Mouse (Mus musculus) yolk sac, embryonic 10.5 days (tissue): ENCODE results near the gene Sdk1.

Experiments
- DNase-seq: peaks from one replicate; pipeline ENCODE4 v3.0.0-alpha.2; 2017; ENCODE audit warnings: low spot score

Gene Sdk1

GRCm38 (mm10) chr5:141463417-141463816, 222.1 kb downstream of the Sdk1 start:
- no peak for DNase-seq

- DNase-seq, result no peak
Observed at GRCm38 (mm10) chr5:141468821-141469220, 227.5 kb downstream of the Sdk1 start.

GRCm38 (mm10) chr5:141505281-141505680, 264.0 kb downstream of the Sdk1 start:
- DNase-seq, result no peak

- DNase-seq, result no peak
Observed at GRCm38 (mm10) chr5:141506344-141506743, 265.1 kb downstream of the Sdk1 start.

- peak; percentile 11 for DNase-seq
Observed at GRCm38 (mm10) chr5:141524801-141525715, 283.8 kb downstream of the Sdk1 start.

GRCm38 (mm10) chr5:141540193-141540592, 298.9 kb downstream of the Sdk1 start:
- no peak for DNase-seq

GRCm38 (mm10) chr5:141542890-141543666, 301.8 kb downstream of the Sdk1 start:
- DNase-seq, result no peak

GRCm38 (mm10) chr5:141553444-141553843, 312.2 kb downstream of the Sdk1 start:
- DNase-seq, result no peak

GRCm38 (mm10) chr5:141558731-141559130, 317.4 kb downstream of the Sdk1 start:
- DNase-seq, result no peak

- no peak for DNase-seq
Observed at GRCm38 (mm10) chr5:141560325-141560724, 319.0 kb downstream of the Sdk1 start.

- DNase-seq, result no peak
Observed at GRCm38 (mm10) chr5:141561989-141562560, 320.8 kb downstream of the Sdk1 start.

- no peak for DNase-seq
Observed at GRCm38 (mm10) chr5:141564197-141564596, 322.9 kb downstream of the Sdk1 start.

GRCm38 (mm10) chr5:141568106-141568505, 326.8 kb downstream of the Sdk1 start:
- no peak for DNase-seq

- DNase-seq, result no peak
Observed at GRCm38 (mm10) chr5:141570442-141570841, 329.2 kb downstream of the Sdk1 start.

- DNase-seq, result no peak
Observed at GRCm38 (mm10) chr5:141574263-141574662, 333.0 kb downstream of the Sdk1 start.

GRCm38 (mm10) chr5:141591246-141591645, 350.0 kb downstream of the Sdk1 start:
- no peak for DNase-seq

GRCm38 (mm10) chr5:141612721-141613120, 371.4 kb downstream of the Sdk1 start:
- no peak for DNase-seq

GRCm38 (mm10) chr5:141615763-141616162, 374.5 kb downstream of the Sdk1 start:
- DNase-seq, result peak; percentile 3

GRCm38 (mm10) chr5:141617660-141618059, 376.4 kb downstream of the Sdk1 start:
- DNase-seq, result no peak

- DNase-seq, result no peak
Observed at GRCm38 (mm10) chr5:141625401-141625800, 384.1 kb downstream of the Sdk1 start.

- no peak for DNase-seq
Observed at GRCm38 (mm10) chr5:141631641-141632040, 390.4 kb downstream of the Sdk1 start.

GRCm38 (mm10) chr5:141633271-141633670, 392.0 kb downstream of the Sdk1 start:
- DNase-seq, result no peak

GRCm38 (mm10) chr5:141636406-141636805, 395.1 kb downstream of the Sdk1 start:
- no peak for DNase-seq
